Mouse (Mus musculus) limb, embryonic 11.5 days (tissue): ENCODE measurements around the gene A530084C06Rik. TPM values are rescaled to one million over a fixed set of nuclear protein-coding genes. Genes with fewer than 3 reads are reported as not detected.

Experiments
- ATAC-seq: fragments of 200-750 bp; cut with Nextera tagmentation; 2 replicates; pipeline ENCODE4 v1.8.0; 2017; ENCODE audit warnings: low read depth; ENCODE audit not compliant: insufficient number of reproducible peaks, low FRiP score, low TSS enrichment
- DNase-seq: peaks from one replicate; pipeline ENCODE4 v3.0.0-alpha.2; 2015; ENCODE audit warnings: low spot score
- H3K27ac ChIP-seq: fragments of 300-500 bp; sonication (generic); replicated peaks from 2 replicates; pipeline ENCODE4 v1.5.1; 2014; ENCODE audit warnings: low read depth, mild to moderate bottlenecking, low read length
- H3K27me3 ChIP-seq: fragments of 300-500 bp; sonication (generic); 2 replicates; pipeline ENCODE4 v1.6.1; 2014; ENCODE audit warnings: mild to moderate bottlenecking, low read length, mixed read lengths; ENCODE audit not compliant: control insufficient read depth, insufficient read depth
- H3K36me3 ChIP-seq: fragments of 300-500 bp; sonication (generic); 2 replicates; pipeline ENCODE4 v1.6.1; 2014; ENCODE audit warnings: mild to moderate bottlenecking, low read length, moderate library complexity, mixed read lengths; ENCODE audit not compliant: control insufficient read depth, insufficient read depth
- H3K4me1 ChIP-seq: fragments of 300-500 bp; sonication (generic); 2 replicates; pipeline ENCODE4 v1.6.1; 2014; ENCODE audit warnings: low read length, mixed read lengths; ENCODE audit not compliant: control insufficient read depth, insufficient read depth
- H3K4me2 ChIP-seq: fragments of 300-500 bp; sonication (generic); 2 replicates; pipeline ENCODE4 v1.6.1; 2014; ENCODE audit warnings: low read depth, mild to moderate bottlenecking, moderate library complexity; ENCODE audit not compliant: severe bottlenecking
- H3K4me3 ChIP-seq: fragments of 300-500 bp; sonication (generic); 2 replicates; pipeline ENCODE4 v1.5.1; 2014; ENCODE audit warnings: low read depth, low read length
- H3K9ac ChIP-seq: fragments of 300-500 bp; sonication (generic); 2 replicates; pipeline ENCODE4 v1.6.1; 2014; ENCODE audit warnings: mild to moderate bottlenecking, low read length
- H3K9me3 ChIP-seq: fragments of 300-500 bp; sonication (generic); 2 replicates; pipeline ENCODE4 v1.6.1; 2016; ENCODE audit warnings: low read length; ENCODE audit not compliant: control insufficient read depth
- WGBS: fragments of 180-500 bp; shearing (Covaris S2); extraction: QIAGEN DNeasy Blood & Tissue Kit; methylation state at CpG from one replicate; pipeline ENCODE4 v1.1.7; 2014; 5-methylcytosine and 5-hydroxymethylcytosine counted together
- polyA plus RNA-seq: library from polyadenylated mRNA; unstranded; fragments of >200 nt; fragmentation: Nextera tagmentation; extraction: Ambion mirVana; gene quantifications from 2 replicates; pipeline ENCODE4 v1.2.1, GENCODE M21; 2014

A530084C06Rik gene
- polyA plus RNA-seq, result not detected in 2 replicates

DNA sequence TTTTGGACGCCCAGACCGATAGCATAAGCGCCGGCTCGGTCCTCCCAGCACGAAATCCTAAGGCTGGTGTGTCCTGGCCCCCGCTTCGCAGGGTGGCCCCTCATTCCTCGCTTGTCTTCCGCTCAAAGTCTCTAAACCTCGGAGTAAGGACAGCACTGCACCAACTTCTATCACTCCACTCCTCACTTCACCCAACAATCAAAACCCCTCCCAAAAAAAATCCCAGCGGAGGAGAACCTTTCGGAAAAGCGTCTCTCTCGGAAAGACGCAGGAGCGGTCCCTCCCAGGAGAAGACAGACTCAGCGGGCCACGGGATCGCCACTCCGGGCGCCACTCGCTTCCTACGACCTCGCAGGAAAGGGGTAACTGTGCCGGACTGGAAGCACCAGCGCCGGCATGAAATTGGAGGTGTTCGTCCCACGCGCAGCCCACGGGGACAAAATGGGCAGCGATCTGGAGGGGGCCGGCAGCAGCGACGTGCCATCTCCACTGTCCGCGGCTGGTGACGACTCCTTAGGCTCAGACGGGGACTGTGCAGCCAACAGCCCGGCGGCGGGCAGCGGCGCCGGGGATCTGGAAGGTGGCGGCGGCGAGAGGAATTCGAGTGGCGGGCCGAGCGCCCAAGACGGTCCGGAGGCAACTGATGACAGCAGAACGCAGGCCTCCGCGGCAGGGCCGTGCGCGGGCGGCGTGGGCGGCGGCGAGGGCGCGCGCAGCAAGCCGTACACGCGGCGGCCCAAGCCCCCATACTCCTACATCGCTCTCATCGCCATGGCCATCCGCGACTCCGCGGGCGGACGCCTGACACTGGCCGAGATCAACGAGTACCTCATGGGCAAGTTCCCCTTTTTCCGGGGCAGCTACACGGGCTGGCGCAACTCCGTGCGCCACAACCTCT lies at the start of gene A530084C06Rik:
TSS of gene A530084C06Rik (minus strand) at position 813 of the 898 bp plus-strand sequence.
- Histone ChIP-seq H3K4me2 (peak within 1 kb of the TSS; percentile 93), H3K4me1 (peaks cover 16% of the 10 kb centered on the region), H3K27me3 (peaks cover 82% of the 10 kb centered on the region), H3K4me3 (peak within 1 kb of the TSS; percentile 53), H3K27ac (no peak within 1 kb of the TSS), H3K36me3 (no peaks in the 10 kb centered on the region), H3K9ac (0 out of 2 replicates have a peak within 1 kb of the TSS, but pooled peaks have one; percentile 12), H3K9me3 (no peaks in the 10 kb centered on the region)
- ATAC-seq (0 out of 2 replicates have a peak, but pooled peaks have one; percentile 55), DNase-seq (peak; percentile 71)
- under 1% methylated on average over 76 of the region's 88 CpGs for WGBS

DNA sequence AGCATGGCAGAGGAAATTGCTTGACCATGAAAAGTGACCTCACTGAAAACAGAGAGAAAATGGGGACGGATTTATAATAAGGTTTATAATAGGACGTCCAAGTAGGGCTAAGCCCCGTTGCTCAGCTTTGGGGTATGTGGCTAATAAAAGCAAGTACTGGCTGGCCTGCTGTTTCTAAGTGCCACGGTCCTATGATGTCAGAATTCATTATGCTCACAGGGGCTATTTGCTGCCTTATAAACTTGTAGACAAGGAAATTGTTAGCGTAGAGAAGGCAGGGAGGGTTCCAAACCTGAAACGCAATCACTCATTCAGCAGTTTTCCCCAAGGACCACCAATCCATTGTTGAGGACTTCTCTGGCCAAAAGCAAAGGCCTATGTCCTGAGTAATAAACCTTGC lies 44.8 kb upstream of the A530084C06Rik start:
- WGBS, result 50% methylated on average over 6 of the region's 6 CpGs
- ATAC-seq, result no peak
- H3K36me3 ChIP-seq, result no peaks in the 10 kb centered on the region
- no peak for DNase-seq
- H3K4me1 ChIP-seq, result no peaks in the 10 kb centered on the region
- no peak overlapping the region for H3K27ac ChIP-seq
- H3K4me3 ChIP-seq, result no peak overlapping the region
- H3K27me3 ChIP-seq, result no peaks in the 10 kb centered on the region
- no peak overlapping the region for H3K4me2 ChIP-seq
- H3K9ac ChIP-seq, result no peak overlapping the region
- no peaks in the 10 kb centered on the region for H3K9me3 ChIP-seq

DNA sequence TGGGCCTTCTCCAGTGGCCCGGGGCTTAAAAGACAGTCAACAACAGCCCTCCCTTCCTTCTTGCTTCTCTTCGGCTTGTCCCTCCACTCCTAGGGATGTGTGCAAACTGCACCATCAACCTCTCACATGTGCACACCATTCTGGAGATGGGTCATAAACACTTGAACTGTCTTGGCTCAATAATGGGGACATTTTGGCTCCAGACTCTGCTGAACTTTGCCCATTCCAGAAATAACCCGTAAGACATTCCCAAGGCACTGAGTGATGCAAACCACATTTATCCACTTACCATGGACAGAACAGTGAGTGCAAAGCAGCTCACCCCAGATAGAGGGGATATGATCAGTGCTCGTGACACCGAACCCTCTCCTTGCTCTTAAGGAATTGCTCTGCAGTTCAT lies 40.4 kb upstream of the A530084C06Rik start:
- no peak overlapping the region for H3K4me2 ChIP-seq
- WGBS, result 82% methylated on average over 5 of the region's 5 CpGs
- H3K36me3 ChIP-seq, result no peaks in the 10 kb centered on the region
- no peak overlapping the region for H3K9ac ChIP-seq
- no peaks in the 10 kb centered on the region for H3K4me1 ChIP-seq
- no peak for ATAC-seq
- H3K27ac ChIP-seq, result no peak overlapping the region
- H3K27me3 ChIP-seq, result no peaks in the 10 kb centered on the region
- no peaks in the 10 kb centered on the region for H3K9me3 ChIP-seq
- no peak for DNase-seq
- no peak overlapping the region for H3K4me3 ChIP-seq

DNA sequence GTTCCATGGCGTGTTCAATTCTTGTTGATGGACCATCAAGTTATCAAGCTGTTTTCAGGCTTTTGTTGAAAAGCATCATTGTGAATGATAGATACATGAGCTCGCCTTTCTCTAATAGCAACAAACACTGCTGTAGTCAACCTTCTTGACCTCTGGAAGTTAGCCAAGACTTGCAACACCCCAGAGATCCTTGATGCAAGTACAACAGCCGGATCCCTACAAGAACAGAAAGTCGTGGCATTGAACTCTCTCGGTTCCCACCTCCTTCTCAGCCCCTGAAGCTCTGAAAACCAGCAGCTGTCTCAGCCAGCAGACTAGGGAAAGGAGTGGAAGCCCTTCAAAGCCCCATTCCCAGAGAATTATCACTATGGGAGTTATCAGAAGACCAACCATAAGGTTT lies 28.2 kb upstream of the A530084C06Rik start:
- 86% methylated on average over 5 of the region's 5 CpGs for WGBS
- Histone ChIP-seq H3K27ac (no peak overlapping the region), H3K9ac (no peak overlapping the region), H3K9me3 (no peaks in the 10 kb centered on the region), H3K4me3 (no peak overlapping the region), H3K4me1 (no peaks in the 10 kb centered on the region), H3K36me3 (no peaks in the 10 kb centered on the region), H3K27me3 (no peaks in the 10 kb centered on the region), H3K4me2 (no peak overlapping the region)
- DNase-seq, result no peak
- ATAC-seq, result no peak

DNA sequence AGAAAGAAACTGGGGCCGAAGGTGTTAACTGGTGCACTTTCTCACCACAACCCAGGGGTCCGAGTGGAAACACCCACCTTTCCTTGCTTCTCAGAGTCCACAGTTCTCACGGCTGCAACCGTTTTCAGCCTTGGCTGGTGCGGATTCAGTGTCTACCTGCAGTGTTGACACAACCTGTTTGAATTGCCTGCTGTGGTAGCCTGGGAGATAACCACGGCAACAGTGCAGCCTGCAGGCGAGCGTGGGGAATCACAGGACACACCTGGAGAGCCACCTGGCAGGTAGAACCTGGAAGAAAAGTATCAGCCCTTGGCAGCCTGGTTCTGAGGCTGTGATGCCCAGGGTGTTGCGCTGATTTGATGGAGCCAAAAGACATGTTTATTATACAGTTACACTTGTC lies 20.7 kb upstream of the A530084C06Rik start:
- Histone ChIP-seq H3K36me3 (no peaks in the 10 kb centered on the region), H3K9ac (no peak overlapping the region), H3K27ac (no peak overlapping the region), H3K4me3 (no peak overlapping the region), H3K4me1 (peaks cover 5% of the 10 kb centered on the region; the same call in 1 of the 2 replicates), H3K27me3 (no peaks in the 10 kb centered on the region), H3K9me3 (no peaks in the 10 kb centered on the region), H3K4me2 (no peak overlapping the region)
- ATAC-seq (no peak), DNase-seq (no peak)
- WGBS, result 60% methylated on average over 9 of the region's 9 CpGs

DNA sequence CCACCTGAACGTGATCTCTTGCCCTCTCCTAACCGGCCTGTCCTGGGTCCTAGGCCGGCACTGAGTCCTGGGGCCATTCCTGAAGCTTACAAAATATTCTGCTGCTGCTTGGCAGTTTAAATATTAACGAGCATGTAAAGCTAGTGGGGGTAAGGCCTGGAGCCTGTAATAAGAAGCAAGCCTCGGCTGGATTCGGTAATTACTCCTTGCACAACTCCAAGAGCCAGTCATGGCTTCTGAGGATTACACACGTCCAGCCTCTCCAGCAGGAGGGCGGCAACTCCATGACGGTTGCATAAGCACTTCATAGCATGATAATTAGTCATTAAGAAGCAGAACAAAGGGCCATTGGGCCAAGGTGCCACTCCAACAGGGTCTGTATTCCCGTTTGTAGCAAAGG lies 19.3 kb upstream of the A530084C06Rik start:
- WGBS, result 27% methylated on average over 10 of the region's 10 CpGs
- ATAC-seq (peak; percentile 44; the same call in 1 of the 2 replicates), DNase-seq (peak; percentile 43)
- no peak overlapping the region for H3K27ac ChIP-seq
- no peak overlapping the region for H3K4me3 ChIP-seq
- no peak overlapping the region for H3K4me2 ChIP-seq
- H3K4me1 ChIP-seq, result peaks cover 5% of the 10 kb centered on the region; the same call in 1 of the 2 replicates
- no peaks in the 10 kb centered on the region for H3K27me3 ChIP-seq
- H3K9me3 ChIP-seq, result no peaks in the 10 kb centered on the region
- H3K9ac ChIP-seq, result no peak overlapping the region
- H3K36me3 ChIP-seq, result no peaks in the 10 kb centered on the region

DNA sequence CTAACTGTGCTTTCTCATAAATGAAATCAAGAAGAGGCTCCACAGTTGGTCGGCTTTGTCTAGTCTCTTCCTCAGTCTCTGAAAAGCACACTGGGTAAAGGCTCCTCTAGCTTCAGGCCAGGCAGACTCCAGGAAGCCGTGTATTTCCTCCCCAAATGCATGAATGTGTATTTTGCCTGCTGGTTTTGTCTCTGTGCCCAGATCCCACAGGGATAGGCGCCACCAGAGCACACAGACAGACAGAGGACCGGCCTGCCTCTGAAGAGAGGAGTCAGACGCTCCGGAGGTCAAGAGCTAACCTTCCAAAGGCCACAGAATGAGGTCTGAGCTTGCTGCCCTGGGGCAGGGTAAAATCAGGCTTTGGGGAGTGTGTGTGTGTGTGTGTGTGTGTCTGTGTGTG lies 18.4 kb upstream of the A530084C06Rik start:
- Histone ChIP-seq H3K27ac (no peak overlapping the region), H3K9ac (no peak overlapping the region), H3K4me1 (peaks cover 5% of the 10 kb centered on the region; the same call in 1 of the 2 replicates), H3K36me3 (no peaks in the 10 kb centered on the region), H3K4me2 (no peak overlapping the region), H3K27me3 (no peaks in the 10 kb centered on the region), H3K4me3 (no peak overlapping the region), H3K9me3 (no peaks in the 10 kb centered on the region)
- WGBS, result 39% methylated on average over 6 of the region's 6 CpGs
- DNase-seq (no peak), ATAC-seq (no peak)

DNA sequence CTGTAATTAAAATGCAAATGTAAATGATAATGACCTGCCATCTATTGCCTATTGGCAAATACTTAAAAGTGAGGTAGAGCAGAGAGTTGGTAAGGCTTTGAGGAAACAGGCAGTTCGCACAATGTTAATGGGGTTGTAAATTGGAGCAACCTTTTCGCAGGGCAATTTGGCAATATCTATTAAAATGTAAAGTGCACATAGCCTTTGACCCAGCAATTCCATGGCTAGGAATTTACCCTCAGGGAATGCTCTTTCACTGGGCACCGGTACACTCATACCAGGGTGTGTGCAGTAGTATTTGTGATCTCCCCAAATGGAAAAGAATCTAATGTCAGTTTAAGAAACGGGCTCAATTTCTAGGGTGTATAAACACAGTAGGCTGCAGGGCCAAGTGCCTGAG lies 17.6 kb upstream of the A530084C06Rik start:
- no peak overlapping the region for H3K9ac ChIP-seq
- ATAC-seq (no peak), DNase-seq (no peak)
- no peak overlapping the region for H3K4me3 ChIP-seq
- no peak overlapping the region for H3K4me2 ChIP-seq
- peaks cover 5% of the 10 kb centered on the region; the same call in 1 of the 2 replicates for H3K4me1 ChIP-seq
- H3K27ac ChIP-seq, result no peak overlapping the region
- H3K9me3 ChIP-seq, result no peaks in the 10 kb centered on the region
- WGBS, result 21% methylated on average over 4 of the region's 4 CpGs
- no peaks in the 10 kb centered on the region for H3K36me3 ChIP-seq
- H3K27me3 ChIP-seq, result no peaks in the 10 kb centered on the region
